Mouse (Mus musculus): Measurements from ENCODE around the gene Grm7.

Gene Grm7

DNA sequence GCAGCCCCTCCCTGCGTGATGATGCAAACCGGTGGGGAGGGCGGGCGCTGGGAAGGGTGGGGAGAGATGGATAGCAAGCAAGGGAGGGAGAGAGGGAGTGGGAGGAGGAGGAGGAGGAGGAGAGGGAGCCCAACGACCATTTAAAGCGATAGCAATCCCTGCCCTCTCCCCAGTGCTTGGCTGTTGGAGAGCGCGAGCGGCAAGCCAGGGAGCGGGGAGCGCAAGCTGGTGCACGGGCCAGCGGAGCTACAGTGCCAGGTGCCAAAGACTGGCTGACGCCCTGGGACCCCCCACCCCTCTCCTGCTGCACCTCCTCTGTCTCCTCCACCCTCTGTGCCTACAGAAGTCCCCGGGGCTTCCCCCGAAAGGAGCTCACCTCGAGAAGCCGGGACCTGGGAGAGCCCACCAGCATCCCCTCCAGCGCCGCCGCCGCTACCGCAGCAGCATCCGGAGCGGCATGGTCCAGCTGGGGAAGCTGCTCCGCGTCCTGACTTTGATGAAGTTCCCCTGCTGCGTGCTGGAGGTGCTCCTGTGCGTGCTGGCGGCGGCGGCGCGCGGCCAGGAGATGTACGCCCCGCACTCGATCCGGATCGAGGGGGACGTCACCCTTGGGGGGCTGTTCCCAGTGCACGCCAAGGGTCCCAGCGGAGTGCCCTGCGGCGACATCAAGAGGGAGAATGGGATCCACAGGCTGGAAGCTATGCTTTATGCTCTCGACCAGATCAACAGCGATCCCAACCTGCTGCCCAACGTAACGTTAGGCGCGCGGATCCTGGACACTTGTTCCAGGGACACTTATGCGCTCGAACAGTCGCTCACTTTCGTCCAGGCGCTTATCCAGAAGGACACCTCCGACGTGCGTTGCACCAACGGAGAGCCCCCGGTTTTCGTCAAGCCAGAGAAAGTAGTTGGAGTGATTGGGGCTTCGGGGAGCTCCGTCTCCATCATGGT lies at the start of gene Grm7:
Grm7 (plus strand) TSS at position 171 of the 951 bp plus-strand sequence.
- DNase-seq (ENCODE audit: low spot score in 2 of 2), result no peak

DNA sequence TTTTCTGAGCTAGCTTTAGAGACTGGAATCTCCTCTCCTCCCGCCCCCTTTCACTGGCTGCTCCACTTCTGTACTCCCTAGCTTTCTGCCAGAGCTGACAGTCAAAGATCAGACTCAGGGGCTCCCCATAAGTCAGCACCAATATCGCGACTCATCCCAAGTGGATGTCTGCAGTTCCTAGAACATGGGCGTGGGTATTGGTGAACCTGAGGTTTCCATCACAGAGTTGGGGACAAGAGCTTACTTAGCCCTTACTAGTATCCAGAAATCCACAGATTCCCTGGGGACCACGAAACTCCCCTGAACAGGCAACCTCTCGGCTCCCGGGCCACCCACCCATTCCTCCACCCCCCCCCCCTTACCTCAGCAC lies 355 bp upstream of the Grm7 start:
- no peak for DNase-seq (ENCODE audit: low spot score in 2 of 2)

DNA sequence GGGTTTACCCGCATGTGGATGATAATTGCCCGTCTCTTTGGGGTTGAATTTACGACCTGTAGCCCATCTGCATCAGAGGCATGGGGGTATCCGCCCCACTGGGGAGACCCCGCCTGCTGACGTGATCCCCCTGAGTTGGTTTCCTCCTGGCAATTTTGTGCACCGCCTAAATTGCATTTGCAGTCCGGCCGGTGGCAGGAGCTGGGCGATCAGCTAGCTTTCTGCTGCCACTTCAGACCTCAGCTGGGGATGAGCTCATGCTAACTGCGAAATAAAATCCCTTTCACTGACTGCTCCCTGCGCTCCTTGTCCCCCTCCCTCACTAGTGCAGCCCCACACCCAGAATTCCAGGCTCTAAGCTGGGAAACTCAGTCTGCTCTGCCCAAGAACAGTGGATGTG lies 1.5 kb downstream of the Grm7 start:
- DNase-seq (ENCODE audit: low spot score in 2 of 2), result no peak

DNA sequence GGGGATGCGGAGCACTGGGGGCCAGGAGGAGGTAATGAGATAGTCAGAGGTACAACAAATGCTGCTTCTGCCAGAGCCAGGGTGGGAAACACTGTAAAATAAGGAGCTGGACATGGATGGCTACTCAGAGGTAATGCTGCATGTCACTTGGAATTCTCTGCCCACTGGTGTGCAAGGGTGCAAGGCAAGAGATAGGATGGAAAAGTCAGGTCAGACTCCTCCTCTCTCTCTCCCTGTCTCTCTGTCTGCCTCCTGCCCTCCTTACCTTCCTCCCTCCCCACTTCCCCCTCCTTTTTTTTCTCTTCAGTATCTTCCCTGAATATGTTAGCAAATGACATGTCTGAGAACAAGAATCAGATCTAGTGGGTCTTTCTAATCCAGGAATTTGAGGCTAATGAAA lies 3.8 kb downstream of the Grm7 start:
- DNase-seq (ENCODE audit: low spot score in 2 of 2), result no peak

DNA sequence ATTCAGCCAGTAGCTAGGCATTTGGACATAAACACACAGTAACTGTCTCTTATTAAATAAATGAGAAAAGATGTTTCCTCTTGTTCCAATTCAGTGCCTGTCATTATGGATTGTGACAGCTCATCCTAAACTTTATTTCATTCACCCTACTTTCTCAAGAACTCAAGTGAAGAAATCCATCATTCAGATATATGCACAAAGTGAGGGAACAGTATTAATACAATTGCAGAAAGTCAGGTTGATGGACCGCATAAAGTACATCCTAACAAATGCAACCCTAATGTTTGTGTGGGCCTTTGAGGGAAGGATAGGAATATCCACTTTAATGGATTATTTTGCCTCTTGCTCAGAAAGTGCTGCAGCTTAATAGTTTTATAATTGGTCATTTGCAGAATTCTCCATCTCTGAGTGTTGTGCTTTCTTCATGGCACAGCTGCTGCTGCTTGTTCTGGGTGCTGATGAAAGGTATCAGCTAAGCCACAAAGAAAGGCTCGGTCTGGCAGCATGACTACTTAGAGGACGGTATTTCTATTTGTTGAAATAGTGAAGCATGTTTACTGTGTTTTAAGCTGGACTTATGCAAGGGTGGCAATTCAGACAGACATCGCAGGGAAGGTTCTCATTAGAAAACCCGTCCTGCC lies 8.1 kb downstream of the Grm7 start:
- no peak for DNase-seq (ENCODE audit: low spot score in 2 of 2)

DNA sequence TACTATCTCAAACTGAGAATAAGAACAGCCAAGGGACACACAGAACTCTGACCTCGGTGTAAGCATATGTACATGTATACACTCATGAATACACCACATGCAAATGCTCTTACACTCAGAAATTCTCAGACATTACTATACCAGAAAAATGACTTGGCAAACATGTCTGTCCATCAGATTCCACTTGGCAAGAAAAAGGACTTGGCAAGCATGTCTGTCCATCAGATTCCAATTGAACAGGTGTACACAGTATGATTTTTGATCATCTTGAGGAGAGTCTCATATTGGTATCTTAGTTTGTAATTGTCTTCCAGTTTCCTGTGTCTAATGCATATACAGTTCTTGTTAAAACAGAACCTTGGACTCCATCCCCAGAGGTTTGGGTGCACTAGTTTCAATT lies 19.1 kb downstream of the Grm7 start:
- DNase-seq (ENCODE audit: low spot score in 2 of 2), result no peak

DNA sequence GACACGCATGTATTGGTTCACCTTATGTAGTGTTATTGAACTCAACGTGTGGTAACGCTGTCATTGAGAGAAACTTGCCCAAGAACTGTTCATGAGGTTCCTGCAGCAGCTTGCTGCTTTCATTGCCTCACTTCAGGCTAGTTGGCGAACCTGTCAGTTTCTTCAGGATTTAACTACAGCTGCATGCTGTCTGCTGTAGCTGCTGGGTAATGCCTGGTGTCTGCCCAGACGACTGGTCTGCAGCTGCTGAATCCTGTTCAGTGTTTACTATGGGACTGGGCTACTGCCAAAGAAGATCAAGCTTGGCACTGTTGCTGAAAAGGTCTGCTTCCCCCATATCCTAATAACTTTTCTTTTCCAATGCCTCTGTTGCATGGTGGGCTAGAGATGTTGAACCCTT lies 23.1 kb downstream of the Grm7 start:
- no peak for DNase-seq (ENCODE audit: low spot score in 2 of 2)

DNA sequence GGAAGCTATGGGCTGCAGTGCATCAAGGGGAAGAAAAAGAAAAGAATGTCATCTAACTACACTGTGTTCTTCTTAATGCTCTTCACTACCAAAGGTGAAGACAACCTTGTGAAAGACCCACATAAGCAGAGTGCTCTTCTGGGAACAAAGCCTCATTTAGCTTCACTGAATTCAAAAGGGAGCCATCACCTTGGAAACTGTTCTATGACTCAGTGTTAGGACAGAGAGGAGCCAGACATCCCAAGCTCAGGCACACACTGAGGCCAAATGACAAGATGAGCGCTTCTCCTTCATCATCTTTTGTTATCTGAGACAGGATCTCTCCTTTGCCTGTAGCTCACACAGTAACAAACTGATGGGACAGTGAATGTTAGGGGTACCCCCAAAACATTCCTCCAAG lies 45.6 kb downstream of the Grm7 start:
- no peak for DNase-seq (ENCODE audit: low spot score in 2 of 2)

DNA sequence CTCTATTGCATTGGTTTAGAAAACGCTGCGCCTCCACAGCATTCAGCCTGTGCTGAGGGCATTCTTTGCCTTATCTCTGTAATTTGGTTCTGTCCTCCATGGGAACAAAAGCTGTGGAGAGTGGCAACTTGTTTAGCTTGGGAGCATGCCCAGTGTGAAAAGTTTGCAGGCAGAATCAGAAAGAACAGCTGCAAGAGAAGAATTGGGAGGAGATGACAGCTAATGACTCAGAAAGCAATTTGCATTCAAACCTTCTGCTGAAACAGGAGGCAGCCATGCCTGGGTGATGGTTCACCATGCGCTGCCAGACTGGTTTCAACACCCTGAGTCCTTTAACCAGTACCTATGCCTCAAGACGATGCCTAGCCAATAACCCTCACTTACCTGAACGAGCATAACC lies 64.4 kb downstream of the Grm7 start:
- DNase-seq (ENCODE audit: low spot score in 2 of 2), result no peak

DNA sequence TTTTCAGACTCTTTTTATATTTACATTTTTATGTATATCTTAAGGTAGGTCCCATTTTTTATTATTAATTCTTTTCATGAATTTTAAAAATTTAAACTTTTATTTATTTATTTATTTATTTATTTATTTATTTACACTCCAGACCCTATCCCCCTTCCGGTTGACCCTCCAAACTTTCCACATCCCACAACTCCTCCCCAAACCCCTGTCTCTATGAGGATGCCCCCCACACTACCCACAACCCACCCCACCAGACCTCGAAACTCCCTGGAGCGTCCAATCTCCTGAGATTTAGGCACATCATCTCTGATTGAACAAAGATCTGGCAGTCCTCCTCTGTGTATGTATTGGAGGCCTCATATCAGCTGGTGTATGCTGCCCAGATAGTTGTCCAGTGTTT lies 69.6 kb downstream of the Grm7 start:
- DNase-seq (ENCODE audit: low spot score in 2 of 2), result no peak

DNA sequence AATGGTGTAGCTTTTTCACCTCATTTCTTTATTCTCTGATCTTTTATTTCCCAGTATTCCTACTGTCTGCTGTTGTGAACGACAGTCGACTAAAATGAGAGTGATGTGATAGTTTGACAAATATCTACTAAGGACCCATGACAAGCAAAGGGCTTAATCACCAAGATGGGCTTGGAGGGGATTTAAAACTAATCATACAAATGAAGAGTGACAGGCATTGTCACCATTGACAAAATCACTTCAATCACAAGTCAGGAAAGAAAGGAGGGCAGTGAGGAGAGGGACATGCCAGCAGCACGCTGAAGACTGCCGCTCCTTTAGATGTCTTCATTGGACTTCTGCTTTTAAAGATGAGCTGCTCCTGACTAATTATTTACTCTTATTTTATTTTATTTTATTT lies 78.0 kb downstream of the Grm7 start:
- no peak for DNase-seq (ENCODE audit: low spot score in 2 of 2)

DNA sequence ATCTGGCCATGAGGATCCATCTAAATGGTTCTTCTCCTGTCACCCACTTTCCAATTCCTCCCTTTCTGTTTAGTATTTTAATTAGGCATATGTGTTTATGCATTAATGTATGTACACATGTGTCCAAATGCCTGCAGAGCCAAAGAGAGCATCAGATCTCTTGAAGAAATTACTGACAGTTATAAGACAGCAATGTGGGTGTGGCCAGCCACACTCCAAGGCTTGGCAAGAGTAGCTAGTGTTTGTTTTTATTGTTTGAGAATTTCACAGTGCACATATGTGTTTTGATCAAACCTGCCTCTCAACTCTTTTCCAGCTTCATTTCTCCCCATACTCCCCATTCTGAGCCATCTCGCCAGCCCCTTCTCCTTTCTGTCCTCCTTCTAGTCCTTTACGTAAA lies 88.5 kb downstream of the Grm7 start:
- DNase-seq (ENCODE audit: low spot score in 2 of 2), result no peak

DNA sequence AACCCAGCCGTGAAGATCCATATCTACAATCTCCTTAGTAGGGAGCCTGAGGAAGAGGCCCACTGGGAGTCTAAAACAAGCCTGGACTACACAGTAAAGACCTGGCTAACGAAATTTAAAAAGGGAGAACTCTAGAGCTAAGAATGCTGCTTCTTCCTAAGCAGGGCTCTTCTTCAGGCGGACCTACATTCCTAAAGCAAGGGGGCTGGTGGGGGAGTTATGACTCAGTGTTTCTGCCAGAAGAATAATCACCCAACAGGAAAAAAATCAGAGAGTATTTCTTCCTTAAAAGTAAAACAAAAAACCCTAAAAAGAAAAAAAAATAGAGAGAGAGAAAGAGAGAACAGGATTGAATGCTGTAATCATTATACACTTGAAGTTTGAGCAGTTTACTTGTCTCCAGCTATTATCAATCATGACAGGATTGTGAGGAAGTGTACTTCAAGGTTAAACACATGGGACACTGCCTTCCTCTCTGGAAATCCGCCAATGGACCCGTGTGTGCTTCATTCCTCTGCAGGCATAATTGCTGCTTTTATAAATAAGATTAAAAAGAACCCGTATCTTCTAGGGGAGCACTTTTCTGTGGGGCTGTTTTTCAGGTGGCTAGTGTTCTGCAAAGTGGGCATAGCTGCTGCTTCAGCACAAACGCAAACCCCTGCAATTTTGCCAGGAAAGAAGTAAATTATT lies 98.7 kb downstream of the Grm7 start:
- DNase-seq (ENCODE audit: low spot score in 2 of 2), result no peak

DNA sequence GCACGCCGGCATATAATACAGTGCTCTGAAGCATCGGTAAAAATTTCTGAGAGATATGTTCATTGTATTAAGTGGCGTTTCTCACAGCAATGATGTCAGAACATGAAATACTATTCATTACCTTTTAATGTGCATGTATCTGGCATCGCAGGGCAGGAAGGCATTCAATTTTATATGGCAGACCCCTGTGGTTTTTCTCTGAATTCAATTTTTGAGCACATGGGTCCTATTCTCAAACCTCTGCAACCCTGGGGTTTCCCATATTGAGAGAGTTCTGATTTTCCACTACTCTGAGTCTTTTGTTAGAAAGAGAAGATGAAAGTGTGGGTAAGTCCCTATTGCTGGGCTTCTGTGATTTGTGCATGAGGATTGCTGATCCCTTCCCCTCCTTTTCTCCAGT lies 110.5 kb downstream of the Grm7 start:
- no peak for DNase-seq (ENCODE audit: low spot score in 2 of 2)

DNA sequence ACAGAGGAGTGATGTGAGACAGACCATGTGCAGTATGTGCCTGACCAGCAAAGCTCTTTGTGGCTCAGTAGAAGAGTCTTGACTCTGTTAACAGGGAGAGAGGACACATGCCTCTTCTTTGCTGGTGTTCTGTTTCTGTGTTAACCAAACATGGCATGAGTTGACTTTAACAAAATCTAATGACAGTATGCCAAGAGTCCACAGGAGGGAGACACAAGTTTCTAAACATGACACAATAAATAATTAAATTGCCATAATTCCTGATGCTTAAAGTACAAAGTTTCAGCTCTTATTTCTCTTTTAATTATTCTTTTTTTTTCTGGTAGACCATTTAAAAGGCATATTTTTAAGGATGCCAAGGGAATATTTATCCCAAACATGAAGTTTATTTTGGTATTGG lies 124.2 kb downstream of the Grm7 start:
- no peak for DNase-seq (ENCODE audit: low spot score in 2 of 2)

DNA sequence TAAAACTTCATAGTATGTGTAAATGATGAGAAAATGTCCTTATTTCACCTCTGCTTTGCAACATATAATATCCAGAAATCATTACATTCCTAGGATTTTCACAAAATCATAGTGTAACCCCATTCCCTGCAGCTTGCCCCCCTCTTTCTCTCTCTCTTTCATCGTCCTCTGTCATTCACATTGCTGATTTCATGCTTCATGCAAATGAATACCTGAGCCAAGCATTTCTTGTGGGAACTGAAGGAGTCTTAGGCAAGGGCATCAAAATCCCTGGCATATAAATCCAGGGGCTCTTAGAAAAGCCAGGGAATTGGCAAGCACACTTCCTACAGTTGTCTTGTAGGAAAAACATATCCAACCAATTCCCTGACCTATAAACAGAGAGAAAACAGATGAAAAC lies 127.3 kb downstream of the Grm7 start:
- no peak for DNase-seq (ENCODE audit: low spot score in 2 of 2)

DNA sequence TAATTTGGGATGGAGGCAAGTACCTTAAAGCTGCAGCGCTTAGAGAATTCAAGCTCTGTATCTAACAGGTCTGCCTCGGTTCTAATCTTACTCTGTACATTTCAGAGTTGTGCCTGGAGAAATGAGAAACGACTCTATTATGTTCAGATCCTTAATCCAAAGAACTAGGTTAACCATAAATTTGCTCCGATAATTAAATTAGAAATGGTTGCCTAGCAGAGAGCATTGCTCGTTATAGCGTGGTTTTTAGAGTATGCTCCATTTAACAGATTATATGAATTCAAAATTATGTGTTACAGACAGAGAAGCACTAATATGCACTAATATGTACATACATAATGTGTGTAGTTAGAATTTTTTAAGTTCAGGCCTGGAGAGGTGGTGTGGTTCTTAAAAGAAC lies 130.7 kb downstream of the Grm7 start:
- DNase-seq (ENCODE audit: low spot score in 2 of 2), result no peak

DNA sequence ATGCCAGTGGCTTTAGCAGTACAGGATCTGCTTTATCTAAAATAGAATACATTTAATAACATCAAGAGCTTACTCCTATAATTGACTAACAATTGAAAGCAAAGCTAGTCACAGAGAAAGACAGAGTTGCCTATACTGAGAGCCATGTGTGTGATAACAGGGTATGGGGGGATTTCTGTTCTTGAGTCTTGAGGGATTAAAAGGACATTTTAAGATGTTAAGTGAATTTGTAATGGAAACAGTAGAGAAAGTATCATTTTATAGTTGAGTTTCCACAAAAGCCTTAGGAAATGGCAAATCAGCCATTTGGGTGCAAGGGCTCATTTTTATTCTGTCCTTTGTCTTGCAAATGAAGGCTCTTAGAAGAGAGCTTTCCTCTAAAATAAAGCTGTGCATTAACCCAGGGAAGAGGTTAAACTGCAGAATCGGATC lies 140.1 kb downstream of the Grm7 start:
- no peak for DNase-seq (ENCODE audit: low spot score in 2 of 2)

DNA sequence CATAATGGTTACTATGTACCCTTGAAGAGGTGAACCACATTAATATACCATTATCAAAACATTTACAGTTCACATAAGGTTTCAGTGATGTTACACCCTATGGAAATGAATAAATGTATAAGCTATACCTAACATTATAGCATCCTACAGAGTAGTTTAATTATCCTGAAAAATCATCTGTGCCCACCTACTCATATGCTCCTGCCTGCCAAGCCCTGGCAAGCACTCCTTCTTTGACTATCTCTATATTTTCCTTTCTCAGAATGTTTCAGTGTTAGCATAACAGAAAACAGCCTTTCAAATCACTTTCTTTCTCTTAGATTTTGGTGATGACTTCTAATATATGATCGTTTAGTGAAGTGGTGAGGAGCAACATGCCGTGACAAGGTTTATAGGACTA lies 147.3 kb downstream of the Grm7 start:
- no peak for DNase-seq (ENCODE audit: low spot score in 2 of 2)

DNA sequence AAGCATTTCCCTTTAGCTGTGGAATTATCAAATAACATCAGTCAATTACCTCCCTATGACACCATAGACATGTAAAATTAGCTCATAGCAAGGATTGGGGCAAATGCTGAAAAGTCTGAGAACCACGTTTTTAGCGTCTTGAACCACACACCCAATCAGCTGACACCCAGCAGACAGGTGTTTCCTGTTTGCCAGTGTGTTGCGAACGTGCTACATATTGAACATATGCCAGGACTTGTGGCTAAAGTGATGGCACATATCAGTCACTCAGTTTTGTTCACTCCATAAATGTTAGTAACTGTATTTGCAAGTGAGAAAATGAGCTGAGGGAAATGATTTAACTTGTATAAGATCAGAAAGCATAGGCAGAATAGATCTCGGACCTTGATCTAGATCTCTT lies 162.1 kb downstream of the Grm7 start:
- DNase-seq (ENCODE audit: low spot score in 2 of 2), result no peak

DNA sequence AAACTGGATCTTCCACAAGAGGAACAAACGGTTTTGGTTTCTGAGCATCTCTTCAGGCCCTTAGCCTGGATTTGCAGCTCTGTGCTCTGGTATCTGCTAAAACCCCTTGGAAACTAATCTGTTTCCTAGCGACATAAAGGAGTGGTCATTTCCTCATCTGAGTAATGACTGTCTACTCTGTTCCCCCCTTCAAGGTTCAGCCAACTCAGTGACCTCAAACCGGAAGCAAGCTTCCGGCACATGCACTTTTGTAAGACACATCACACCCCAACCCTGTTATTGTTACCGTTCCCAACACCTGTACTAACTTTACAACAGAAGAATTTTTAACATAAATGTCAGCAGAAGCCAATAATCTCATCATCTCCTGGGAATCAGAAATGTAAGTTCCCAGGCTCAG lies 166.8 kb downstream of the Grm7 start:
- no peak for DNase-seq (ENCODE audit: low spot score in 2 of 2)

DNA sequence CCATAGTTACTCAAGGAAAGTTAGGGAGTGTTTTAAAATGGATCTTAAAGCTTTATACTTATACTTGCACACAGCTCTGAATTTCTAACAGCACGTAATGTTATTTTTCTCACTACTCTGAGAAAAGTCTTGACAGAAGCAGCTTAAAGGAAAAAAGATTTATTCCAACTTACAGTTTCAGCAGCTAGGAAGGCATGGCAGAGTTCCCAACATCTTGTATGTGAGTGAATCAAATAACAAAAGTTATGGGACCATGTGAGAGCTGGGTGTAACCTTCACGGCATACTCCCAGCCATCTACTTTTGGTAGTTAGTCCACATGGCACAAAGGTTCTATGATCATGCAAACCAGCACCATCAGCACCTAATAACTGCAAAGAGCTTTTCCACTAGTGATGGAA lies 172.9 kb downstream of the Grm7 start:
- no peak for DNase-seq (ENCODE audit: low spot score in 2 of 2)

DNA sequence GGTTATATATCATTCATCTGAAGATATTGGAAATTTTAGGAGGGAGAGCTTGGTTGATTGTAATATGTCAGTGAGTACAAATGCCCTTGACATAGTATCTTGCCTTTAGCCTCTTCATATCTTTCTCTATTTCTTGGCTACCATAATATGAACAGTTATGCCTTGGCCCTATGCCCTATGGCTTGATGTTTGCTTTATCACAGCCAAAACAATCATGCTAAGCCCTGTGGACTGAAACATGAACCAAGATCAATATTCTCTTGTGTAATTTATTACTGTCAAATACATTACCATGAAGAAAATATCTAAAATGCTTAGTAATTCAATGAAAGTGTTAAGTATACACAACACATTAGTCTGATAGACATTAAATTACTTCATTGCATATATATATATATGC lies 222.9 kb downstream of the Grm7 start:
- no peak for DNase-seq (ENCODE audit: low spot score in 2 of 2)
